Mouse (Mus musculus) liver, adult 2 months (tissue): ENCODE measurements around the gene Mecom. TPM values are rescaled to one million over a fixed set of nuclear protein-coding genes. Genes with fewer than 3 reads are reported as not detected.

ENCODE experiments used
- DNase-seq: peaks from one replicate; pipeline ENCODE4 v3.0.0-alpha.2; 2011; ENCODE audit warnings: low read depth, low spot score; ENCODE audit errors: extremely low read depth
- H3K27ac ChIP-seq: fragments of 200-500 bp; replicated peaks from 2 replicates; pipeline ENCODE4 v1.5.1; 2012; ENCODE audit warnings: low read depth, mild to moderate bottlenecking, control low read depth, inconsistent platforms, low read length; ENCODE audit not compliant: insufficient read depth
- H3K27me3 ChIP-seq: fragments of 200-500 bp; 2 replicates; pipeline ENCODE4 v1.6.1; 2012; ENCODE audit warnings: mild to moderate bottlenecking, moderate library complexity, low read length, inconsistent platforms; ENCODE audit not compliant: control insufficient read depth, insufficient read depth
- H3K36me3 ChIP-seq: fragments of 200-500 bp; 2 replicates; pipeline ENCODE4 v1.6.1; 2012; ENCODE audit warnings: low read length, inconsistent platforms; ENCODE audit not compliant: control insufficient read depth, insufficient read depth
- H3K4me1 ChIP-seq: fragments of 200-500 bp; 2 replicates; pipeline ENCODE4 v1.6.1; 2011; ENCODE audit warnings: low read length; ENCODE audit not compliant: control insufficient read depth, insufficient read depth
- H3K4me3 ChIP-seq: fragments of 200-500 bp; 2 replicates; pipeline ENCODE4 v1.5.1; 2011; ENCODE audit warnings: low read depth, mild to moderate bottlenecking, control low read depth, low read length, moderate library complexity; ENCODE audit not compliant: insufficient read depth
- H3K79me2 ChIP-seq: fragments of 200-500 bp; 2 replicates; pipeline ENCODE4 v1.6.1; 2012; ENCODE audit warnings: inconsistent platforms, mild to moderate bottlenecking, low read length, moderate library complexity; ENCODE audit not compliant: control insufficient read depth, insufficient read depth
- H3K9ac ChIP-seq: fragments of 200-500 bp; 2 replicates; pipeline ENCODE4 v1.6.1; 2012; ENCODE audit warnings: low read depth, mild to moderate bottlenecking, control low read depth, inconsistent platforms, low read length
- CTCF ChIP-seq: fragments of 200-500 bp; IDR thresholded peaks from 2 replicates; pipeline ENCODE4 v1.5.1; 2011; ENCODE audit warnings: low read depth, low read length, control low read depth
- POLR2A ChIP-seq: fragments of 200-500 bp; IDR thresholded peaks from 2 replicates; pipeline ENCODE4 v1.6.1; 2011; ENCODE audit warnings: low read length, control low read depth; ENCODE audit not compliant: insufficient read depth; ENCODE audit errors: extremely low read depth
- WGBS: fragments of 180-500 bp; shearing (Covaris S2); methylation state at CpG from one replicate; pipeline ENCODE4 v1.1.7; 2018; 5-methylcytosine and 5-hydroxymethylcytosine counted together
- polyA plus RNA-seq: library from polyadenylated mRNA; depleted of rRNA; stranded (reverse); fragments of >200 nt; gene quantifications from 2 replicates; pipeline ENCODE4 v1.2.3, GENCODE M21; 2012
- total RNA-seq: library from RNA; depleted of rRNA; stranded (reverse); fragments of >200 nt; gene quantifications from 2 replicates; pipeline ENCODE4 v1.2.3, GENCODE M21; 2014

The Mecom gene
- total and polyA plus RNA-seq, 2 experiments = 0.39 to 1.4 TPM

DNA sequence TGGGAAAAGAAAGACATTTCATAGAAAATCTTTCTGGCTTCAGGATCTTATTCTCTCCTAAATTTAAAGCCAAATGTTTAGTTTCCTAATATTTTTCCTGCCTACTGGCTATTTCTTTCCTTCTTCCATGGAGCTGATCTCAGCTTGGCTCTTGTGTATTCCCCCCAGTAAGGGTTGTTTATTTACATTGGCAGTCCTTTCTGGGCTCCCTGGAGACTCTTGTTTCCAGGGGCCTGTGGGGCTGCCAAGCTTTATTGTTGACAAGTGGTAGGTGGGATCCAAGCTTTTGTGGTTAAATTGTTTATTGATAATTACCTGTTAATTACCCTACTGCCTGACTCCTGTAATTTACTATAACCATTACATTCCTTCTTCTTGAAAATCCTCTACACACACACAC, 476.5 kb downstream of the Mecom start:
- Histone ChIP-seq H3K9ac (no peak overlapping the region), H3K36me3 (no peaks in the 10 kb centered on the region), H3K27ac (no peak overlapping the region), H3K27me3 (no peaks in the 10 kb centered on the region), H3K4me3 (no peak overlapping the region), H3K79me2 (no peaks in the 10 kb centered on the region), H3K4me1 (no peaks in the 10 kb centered on the region)
- no peak for DNase-seq
- TF ChIP-seq CTCF (no peak), POLR2A (no peak)

DNA sequence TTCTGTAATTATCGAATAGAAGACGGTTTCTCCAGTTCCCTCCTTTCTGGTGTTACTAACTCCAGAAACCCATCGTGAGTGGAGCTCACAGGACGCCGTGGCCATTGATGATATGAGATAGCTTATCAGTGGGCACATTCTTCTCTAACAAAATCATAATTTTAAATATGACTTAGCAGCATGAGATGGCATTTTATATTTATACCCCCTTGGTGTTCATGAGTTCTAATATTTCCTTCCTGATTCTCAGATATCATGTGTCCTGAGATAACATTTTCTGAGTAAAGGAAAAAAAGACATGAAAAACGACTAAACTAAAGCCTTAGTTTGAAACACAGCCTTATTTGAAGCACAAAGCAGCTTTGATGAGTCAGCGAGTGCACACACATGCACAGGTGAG, 481.3 kb downstream of the Mecom start:
- Histone ChIP-seq H3K36me3 (no peaks in the 10 kb centered on the region), H3K27ac (no peak overlapping the region)
- no peak for DNase-seq

DNA sequence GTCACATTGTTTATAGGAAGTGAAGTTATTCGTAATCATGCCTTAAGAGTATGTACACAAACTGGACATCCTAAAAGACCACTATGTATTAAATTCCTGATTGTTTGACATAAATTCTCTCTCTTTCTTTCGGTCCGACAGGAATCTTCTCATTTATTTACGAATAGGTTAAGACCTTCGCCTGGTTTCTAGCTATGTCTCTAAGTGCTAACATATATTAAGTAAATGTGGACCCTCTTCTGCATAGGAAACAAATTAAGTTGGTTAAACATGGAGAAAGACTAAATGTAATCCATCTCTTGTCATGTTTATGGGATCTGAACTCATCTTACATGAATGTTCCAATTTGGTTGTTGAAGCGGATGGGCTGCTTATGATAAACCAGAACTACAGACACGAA, 487.8 kb downstream of the Mecom start:
- no peak overlapping the region for H3K27ac ChIP-seq
- no peaks in the 10 kb centered on the region for H3K79me2 ChIP-seq
- H3K4me1 ChIP-seq = no peaks in the 10 kb centered on the region
- no peak for DNase-seq
- TF ChIP-seq POLR2A (no peak), CTCF (no peak)
- H3K36me3 ChIP-seq = no peaks in the 10 kb centered on the region
- WGBS = 91% methylated on average over 7 of the region's 7 CpGs
- H3K9ac ChIP-seq = no peak overlapping the region
- no peak overlapping the region for H3K4me3 ChIP-seq
- H3K27me3 ChIP-seq = no peaks in the 10 kb centered on the region

More for the DNA sequence above, 481.3 kb downstream of the Mecom start:
- Histone ChIP-seq H3K27me3 (no peaks in the 10 kb centered on the region), H3K4me3 (no peak overlapping the region), H3K79me2 (no peaks in the 10 kb centered on the region), H3K4me1 (no peaks in the 10 kb centered on the region), H3K9ac (no peak overlapping the region)
- 72% methylated on average over 7 of the region's 7 CpGs for WGBS
- TF ChIP-seq POLR2A (no peak), CTCF (no peak)

DNA sequence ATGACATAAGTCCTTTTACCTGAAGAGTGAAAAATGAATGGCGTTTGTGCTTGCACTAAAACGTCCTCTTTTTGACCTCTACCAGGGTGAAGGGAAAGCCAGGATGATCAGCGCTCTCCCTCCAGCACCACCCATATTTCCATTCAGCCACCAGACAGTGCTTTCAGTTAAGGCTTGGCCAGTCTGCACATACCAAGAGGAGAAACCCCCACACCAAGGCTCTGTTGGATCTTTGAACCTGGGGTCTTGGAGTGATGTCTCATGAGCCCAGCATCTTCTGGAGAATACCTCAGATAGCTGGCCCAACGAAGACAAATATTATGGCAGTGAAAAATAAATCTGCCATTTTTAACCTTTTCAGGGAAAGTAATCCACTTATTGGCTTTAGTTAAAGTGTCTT, 488.2 kb downstream of the Mecom start:
- H3K36me3 ChIP-seq = no peaks in the 10 kb centered on the region
- H3K9ac ChIP-seq = no peak overlapping the region
- H3K27me3 ChIP-seq = no peaks in the 10 kb centered on the region
- H3K4me1 ChIP-seq = no peaks in the 10 kb centered on the region
- no peak for DNase-seq
- H3K27ac ChIP-seq = no peak overlapping the region
- H3K4me3 ChIP-seq = no peak overlapping the region
- TF ChIP-seq CTCF = no peak
- TF ChIP-seq POLR2A = no peak
- no peaks in the 10 kb centered on the region for H3K79me2 ChIP-seq
- 76% methylated on average over 4 of the region's 4 CpGs for WGBS

DNA sequence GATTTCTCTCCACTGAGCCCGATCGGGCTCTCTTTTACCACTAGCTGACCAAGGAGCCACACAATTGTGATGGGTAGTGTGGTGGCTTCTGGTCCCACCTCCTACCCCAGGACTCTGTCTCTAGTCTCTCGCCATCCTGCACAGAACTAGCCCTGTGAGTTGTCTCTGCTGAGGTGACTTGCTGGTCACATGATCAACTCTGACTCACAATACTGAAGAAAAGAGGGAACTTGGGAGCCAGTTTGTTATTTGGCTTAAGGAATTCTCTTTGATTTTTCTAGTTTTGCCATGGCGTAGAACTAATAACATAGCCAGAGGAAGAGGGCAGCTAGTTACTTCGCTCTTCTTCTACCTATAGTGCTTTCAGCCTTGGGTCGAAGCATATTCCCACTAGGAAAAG, 496.5 kb downstream of the Mecom start:
- Histone ChIP-seq H3K79me2 (no peaks in the 10 kb centered on the region), H3K27ac (no peak overlapping the region), H3K4me3 (no peak overlapping the region), H3K9ac (no peak overlapping the region), H3K36me3 (no peaks in the 10 kb centered on the region), H3K27me3 (no peaks in the 10 kb centered on the region), H3K4me1 (no peaks in the 10 kb centered on the region)
- TF ChIP-seq POLR2A (no peak), CTCF (no peak)
- DNase-seq = no peak
- 99% methylated on average over 6 of the region's 6 CpGs for WGBS

DNA sequence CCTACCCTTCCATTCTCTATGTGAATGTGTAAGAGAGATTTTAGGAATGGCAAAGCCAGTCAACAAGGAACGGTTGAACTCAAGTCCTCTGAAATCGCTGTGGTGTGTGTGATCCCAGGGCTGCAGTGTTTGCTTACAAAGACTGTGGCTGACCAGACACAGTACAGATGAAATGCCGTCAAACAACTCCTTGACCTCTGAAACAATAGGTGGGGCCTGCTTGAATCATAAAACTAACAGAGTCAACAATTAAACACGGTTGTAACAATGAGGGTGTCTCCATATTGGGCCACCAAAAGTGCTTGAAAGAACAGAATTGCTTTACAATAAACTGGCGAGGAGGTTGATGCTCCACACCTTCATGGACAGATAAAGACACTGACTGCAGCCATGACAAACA, 497.0 kb downstream of the Mecom start:
- Histone ChIP-seq H3K27me3 (no peaks in the 10 kb centered on the region), H3K4me1 (no peaks in the 10 kb centered on the region), H3K9ac (no peak overlapping the region), H3K27ac (no peak overlapping the region), H3K36me3 (no peaks in the 10 kb centered on the region), H3K79me2 (no peaks in the 10 kb centered on the region), H3K4me3 (no peak overlapping the region)
- WGBS = 49% methylated on average over 5 of the region's 5 CpGs
- no peak for DNase-seq
- TF ChIP-seq CTCF = no peak
- no peak for TF ChIP-seq POLR2A
